Mouse (Mus musculus) 416B (cell line): ENCODE measurements around the gene Apobec3.
A peak's percentile ranks its signal among the peaks of the same experiment; 100 is the strongest.
"Not testable (repeated sequence)": the region's sequence is repeated elsewhere in the genome, so short reads cannot be mapped to it uniquely, and the experiment has no call there.

Experiments
- DNase-seq: peaks from one replicate; pipeline ENCODE4 v3.0.0; 2011; ENCODE audit warnings: low read depth

Apobec3 gene

GRCm38 (mm10) chr15:79928316-79928715 lies 36.9 kb downstream of the Apobec3 start:
- no peak for DNase-seq

- DNase-seq: no peak
These were observed 37.3 kb downstream of the Apobec3 start for GRCm38 (mm10) chr15:79928736-79929135.

GRCm38 (mm10) chr15:79929734-79930133 lies 38.3 kb downstream of the Apobec3 start:
- DNase-seq: no peak

- no peak for DNase-seq
These were observed 40.2 kb downstream of the Apobec3 start for GRCm38 (mm10) chr15:79931496-79932141.

- DNase-seq: peak; percentile 90
These were observed 41.0 kb downstream of the Apobec3 start for GRCm38 (mm10) chr15:79932323-79932987.

- no peak for DNase-seq
These were observed 41.7 kb downstream of the Apobec3 start for GRCm38 (mm10) chr15:79933052-79933669.

DNA sequence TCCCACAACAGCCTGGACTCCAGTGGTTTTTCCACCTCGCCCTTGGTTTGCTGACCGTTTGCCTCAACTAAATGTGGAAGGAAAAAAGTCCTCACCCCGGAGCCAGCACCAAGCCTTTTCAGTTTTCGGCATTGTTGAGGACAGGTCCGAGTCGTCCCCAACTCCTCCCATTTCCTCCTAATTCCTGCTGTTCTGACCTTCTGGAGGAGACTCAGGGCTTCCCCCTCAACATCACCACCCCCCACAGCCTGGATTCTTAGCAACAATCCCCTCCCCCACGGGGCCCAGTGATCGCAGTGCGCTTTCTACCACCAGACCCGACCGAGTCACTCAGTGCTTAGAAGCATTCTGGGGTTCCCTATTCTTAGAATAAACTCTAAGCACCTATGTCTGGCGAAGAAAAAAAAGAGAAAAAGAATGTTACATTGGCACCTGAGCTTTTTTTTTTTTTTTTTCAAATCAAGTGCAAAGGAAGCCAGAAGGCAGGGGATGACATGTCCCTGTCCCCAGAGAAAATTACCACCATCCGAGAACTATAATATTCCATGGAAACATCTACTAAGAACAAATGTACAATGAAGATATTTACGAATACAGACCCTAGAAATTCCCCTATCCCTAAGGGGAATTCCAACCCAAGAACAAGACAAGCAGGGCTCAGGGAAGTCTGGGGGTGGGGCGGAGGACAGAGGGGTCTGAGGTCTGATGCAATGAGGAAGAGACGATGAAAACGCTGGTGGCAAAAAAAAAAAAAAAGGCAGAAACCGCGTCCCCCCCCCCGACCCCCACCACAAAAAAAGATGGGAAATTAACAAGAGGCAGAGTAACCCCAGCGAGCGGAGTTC lies 42.4 kb downstream of the Apobec3 start:
- no peak for DNase-seq

DNA sequence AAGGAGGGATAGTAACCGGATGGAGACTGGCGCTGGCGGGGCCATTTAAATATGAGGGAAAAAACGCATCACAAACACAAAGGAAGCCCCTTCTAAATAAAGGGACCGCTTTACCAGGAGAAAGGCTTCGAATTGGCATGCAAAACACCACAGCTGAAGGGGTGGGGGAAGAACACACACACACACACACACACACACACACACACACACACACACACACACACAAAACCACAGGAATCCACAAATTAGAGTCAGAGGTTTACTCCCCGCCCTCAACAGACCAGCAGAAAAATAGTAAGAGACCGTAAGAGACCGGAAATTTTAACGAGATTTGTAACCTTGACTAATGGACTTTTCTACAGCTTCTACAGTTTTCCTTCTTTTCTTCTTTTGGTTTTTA lies 43.3 kb downstream of the Apobec3 start:
- peak; percentile 75 for DNase-seq

DNA sequence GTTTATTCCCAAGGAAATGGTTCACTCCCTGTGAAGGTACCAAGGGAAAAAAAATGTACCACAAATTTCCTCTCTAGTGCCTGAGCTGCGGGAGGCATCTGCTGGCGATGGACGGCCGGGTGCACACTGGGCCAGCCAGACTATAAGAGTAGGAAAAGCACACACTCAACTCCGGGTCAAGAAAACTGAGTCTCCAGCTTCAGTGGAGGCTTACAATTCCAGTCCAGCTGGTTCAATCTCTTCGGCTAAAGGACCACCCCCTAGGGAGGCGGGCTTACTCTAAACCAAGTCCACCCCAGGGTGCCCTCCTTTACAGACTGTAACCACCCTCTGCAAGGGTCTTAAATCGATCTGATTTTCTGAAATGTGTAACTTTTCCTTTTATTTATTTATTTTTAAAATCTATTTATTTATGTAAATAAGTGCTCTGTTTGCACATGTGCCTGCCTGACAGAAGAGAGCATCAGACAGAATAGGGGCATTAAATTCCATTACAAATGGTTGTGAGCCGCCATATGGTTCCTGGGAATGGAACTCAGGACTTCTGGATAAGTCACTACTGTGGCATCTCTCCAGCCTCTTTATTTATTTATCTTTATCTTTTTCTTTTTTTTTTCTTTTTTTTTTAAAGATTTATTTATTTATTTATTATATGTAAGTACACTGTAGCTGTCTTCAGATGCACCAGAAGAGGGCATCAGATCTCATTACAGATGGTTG lies 44.4 kb downstream of the Apobec3 start:
- no peak for DNase-seq

- DNase-seq: no peak
These were observed 44.9 kb downstream of the Apobec3 start for GRCm38 (mm10) chr15:79936374-79936751.

- no peak for DNase-seq
These were observed 47.6 kb downstream of the Apobec3 start for GRCm38 (mm10) chr15:79939020-79939419.

GRCm38 (mm10) chr15:79939501-79939900 lies 48.0 kb downstream of the Apobec3 start:
- not testable (repeated sequence) for DNase-seq

DNA sequence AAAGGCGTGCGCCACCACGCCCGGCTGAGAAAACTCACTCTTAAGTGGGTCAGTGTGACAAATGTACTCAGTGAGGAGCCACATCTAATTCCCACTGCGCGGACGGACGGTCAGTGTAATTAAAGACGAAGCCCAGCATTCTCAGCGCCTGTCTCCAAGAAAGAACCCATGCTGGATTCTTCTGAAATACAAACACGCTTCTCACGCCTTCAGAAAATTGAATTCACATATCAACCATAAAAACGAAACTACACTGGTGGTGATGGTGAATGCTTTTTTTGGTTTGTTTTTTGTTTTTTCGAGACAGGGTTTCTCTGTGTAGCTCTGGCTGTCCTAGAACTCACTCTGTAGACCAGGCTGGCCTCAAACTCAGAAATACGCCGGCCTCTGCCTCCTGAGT lies 48.5 kb downstream of the Apobec3 start:
- DNase-seq: no peak

- peak; percentile 82 for DNase-seq
These were observed 49.5 kb downstream of the Apobec3 start for GRCm38 (mm10) chr15:79940932-79941331.

DNA sequence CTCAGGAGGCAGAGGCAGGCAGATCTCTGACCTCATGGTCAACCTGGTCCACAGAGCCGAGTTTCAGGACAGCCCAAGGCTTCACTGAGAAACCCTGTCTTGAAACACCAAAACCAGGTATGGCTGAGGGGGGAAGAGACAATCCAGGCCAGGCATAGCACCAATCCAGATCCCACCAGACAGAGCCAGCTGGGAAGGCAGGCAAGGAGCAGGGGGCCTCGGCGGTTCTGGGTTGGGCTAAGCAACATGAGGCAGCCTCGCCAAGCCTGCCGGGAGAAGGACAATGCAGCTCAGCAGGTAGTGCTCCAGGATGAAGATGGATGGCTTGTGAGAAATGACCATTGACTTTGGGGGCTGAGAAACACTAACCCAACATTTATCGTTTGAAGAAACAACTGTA lies 51.1 kb downstream of the Apobec3 start:
- DNase-seq: no peak

- no peak for DNase-seq
These were observed 52.1 kb downstream of the Apobec3 start for GRCm38 (mm10) chr15:79943584-79943983.

DNA sequence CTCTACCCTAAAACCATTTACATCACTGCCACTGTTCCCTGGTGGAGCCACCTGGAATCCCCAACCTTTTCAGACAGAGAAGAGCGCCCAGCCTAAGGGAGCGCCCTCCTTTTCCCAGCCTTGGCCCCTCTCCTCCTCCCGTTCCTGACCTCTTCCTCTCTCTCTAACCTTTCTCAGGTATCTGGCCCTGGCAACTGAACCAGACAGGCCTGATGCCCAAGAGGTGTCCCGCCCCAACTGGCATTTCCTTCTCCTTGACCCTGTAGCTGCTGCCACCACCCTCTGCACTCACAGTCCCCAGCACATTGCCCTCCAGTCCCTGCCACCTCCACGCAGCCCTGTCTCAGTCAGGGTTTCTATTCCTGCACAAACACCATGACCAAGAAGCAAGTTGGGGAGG lies 53.5 kb downstream of the Apobec3 start:
- DNase-seq: no peak

DNA sequence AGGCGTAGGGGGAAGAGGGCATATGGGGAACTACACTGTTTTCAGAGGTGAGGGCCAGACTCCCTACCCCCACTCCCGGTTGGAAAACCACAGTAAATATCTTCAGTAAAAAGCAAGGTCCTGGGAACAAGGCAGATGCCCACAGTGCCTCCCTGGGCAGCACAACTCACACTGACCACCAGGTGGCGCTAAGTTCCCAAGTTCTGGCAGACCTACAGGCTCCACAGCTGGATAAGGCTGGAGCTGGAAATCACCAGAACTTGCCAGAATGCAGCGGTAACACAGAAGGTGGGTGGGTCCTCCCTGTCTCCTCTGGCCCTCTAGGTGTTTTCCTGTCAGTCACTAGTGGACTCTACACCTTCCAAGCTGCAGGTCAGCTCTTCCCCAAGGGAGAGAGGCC lies 54.6 kb downstream of the Apobec3 start:
- peak; percentile 87 for DNase-seq

GRCm38 (mm10) chr15:79946790-79947189 lies 55.3 kb downstream of the Apobec3 start:
- peak; percentile 71 for DNase-seq

GRCm38 (mm10) chr15:79947681-79948080 lies 56.2 kb downstream of the Apobec3 start:
- no peak for DNase-seq

GRCm38 (mm10) chr15:79950250-79951025 lies 59.0 kb downstream of the Apobec3 start:
- DNase-seq: peak; percentile 72
